ENCODE assay signal across 8 mouse cellular contexts in genomic region chr7:37357647-37358395, GRCm38 (mm10).
DNase-seq lines count a peak whose midpoint lies in the region; ATAC-seq and TF ChIP-seq lines count a peak whose summit lies in the region.

No protein-coding gene starts in this region.

- peaks cover 16% of the 10 kb centered on the region for H3K4me1 ChIP-seq in hindbrain, embryonic 15.5 days (replicated peaks)

- TF ChIP-seq CTCF in Patski (IDR thresholded peaks at IDR 0.05) = peak; percentile 90

- H3K9me3 ChIP-seq in hindbrain, embryonic 15.5 days = no peaks in the 10 kb centered on the region

- peak; percentile 77 for ATAC-seq in Patski
- peak; percentile 66 for ATAC-seq in hindbrain, embryonic 15.5 days (ENCODE audit: low FRiP score, low read depth)
- ATAC-seq in megakaryocyte, adult 5-6 weeks (ENCODE audit: poor library complexity, severe bottlenecking) = peak; percentile 67

- no peaks in the 10 kb centered on the region for H3K36me3 ChIP-seq in hindbrain, embryonic 15.5 days

- in situ Hi-C loops in Patski (cut with MboI; ENCODE audit: low pct_unique_long_range_greater_than_20kb) = loop anchor here (10.0 to 25.0 kb wide), 4 partner anchors 663 to 1771 kb away; partner anchors contain the start of genes Ankrd27, Rgs9bp and Tshz3

- H3K9ac ChIP-seq in hindbrain, embryonic 15.5 days = no peak overlapping the region

- no peak for DNase-seq in Patski (ENCODE audit: low read depth, low spot score)
- DNase-seq in cerebellum, postnatal 10 days = peak; percentile 96 to 98
- peak; percentile 91 to 94 for DNase-seq in frontal cortex, postnatal 36 days (ENCODE audit: low spot score in 2 of 2)
- DNase-seq in left cerebral cortex, adult 11 months (ENCODE audit: low spot score) = peak; percentile 71
- peak; percentile 90 to 95 for DNase-seq in right cerebral cortex, postnatal 10 days (ENCODE audit: low spot score in 2 of 2)
- DNase-seq in urinary bladder, postnatal 14 days (ENCODE audit: low spot score) = peak; percentile 90

- 16% methylated on average over 17 of the region's 21 CpGs for WGBS in hindbrain, embryonic 15.5 days

- no peak overlapping the region for H3K27ac ChIP-seq in hindbrain, embryonic 15.5 days (replicated peaks)

- CTCF ChIA-PET in Patski (lab: Charles Lee) = interaction anchor here (0.6 to 4.2 kb wide), 6 partner anchors 10 to 1456 kb away, joined by 3 to 15 read pairs (median 5); no protein-coding TSS in a partner anchor

- no peaks in the 10 kb centered on the region for H3K27me3 ChIP-seq in Patski
- no peaks in the 10 kb centered on the region for H3K27me3 ChIP-seq in hindbrain, embryonic 15.5 days

- H3K4me2 ChIP-seq in hindbrain, embryonic 15.5 days = peak overlapping the region; percentile 31

- H3K4me3 ChIP-seq in hindbrain, embryonic 15.5 days = no peak overlapping the region

- POLR2A ChIA-PET in Patski (lab: Charles Lee) = interaction anchor here (0.8 kb wide), 1 partner anchor 10 kb away, joined by 3 read pairs; no protein-coding TSS in a partner anchor
